24 mouse cellular contexts compared by ENCODE assay signal in the genomic region with DNA sequence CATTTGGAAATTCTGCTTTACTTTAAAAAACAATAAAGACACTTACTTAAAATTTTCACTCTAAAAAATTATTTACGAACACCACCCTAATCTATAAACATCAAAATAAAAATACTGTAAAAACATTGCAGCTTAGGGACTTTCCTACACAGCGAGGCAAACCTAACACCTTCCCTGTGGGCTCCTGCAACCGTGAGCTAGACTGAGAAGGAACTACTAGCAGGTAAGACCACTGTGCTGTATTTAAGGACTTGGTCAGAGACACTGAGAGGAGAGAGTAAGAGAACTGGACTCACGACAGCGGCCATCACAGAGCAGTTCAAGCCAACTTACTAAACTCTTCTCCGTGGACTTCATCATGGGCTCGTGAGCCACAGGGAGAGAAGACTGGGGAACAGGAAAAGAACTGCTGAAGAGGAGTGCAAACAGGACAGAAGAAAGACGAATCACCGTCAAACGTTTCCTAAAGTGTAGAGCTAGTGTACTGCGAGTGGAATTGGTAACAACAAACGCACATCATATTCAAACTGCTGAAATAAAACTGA.
DNase-seq lines count a peak whose midpoint lies in the region; ATAC-seq lines count a peak whose summit lies in the region.
"Had no signal": no experiment of that assay in that cellular context is flagged by ENCODE, and none has a peak within 500 bp of the region (broad histone marks: within the 10 kb centered on the region; RNA-seq: fewer than 3 reads in every experiment).

No protein-coding gene starts in this region.

- H3K4me3 ChIP-seq in heart, embryonic 10.5 days: no peak overlapping the region
- no peak overlapping the region for H3K4me3 ChIP-seq in neural tube, embryonic 15.5 days (replicated peaks)
- H3K4me3 ChIP-seq: embryonic facial prominence, embryonic 15.5 days; heart, embryonic 13.5 days; hindbrain, embryonic 12.5 days; limb, embryonic 10.5 days; midbrain, embryonic 13.5 days; neural tube, embryonic 12.5 days; stomach, embryonic 15.5 days had no signal

- H3K27ac ChIP-seq in heart, embryonic 10.5 days: no peak overlapping the region
- H3K27ac ChIP-seq in neural tube, embryonic 15.5 days (replicated peaks): no peak overlapping the region
- H3K27ac ChIP-seq: embryonic facial prominence, embryonic 15.5 days; heart, embryonic 13.5 days; hindbrain, embryonic 12.5 days; limb, embryonic 10.5 days; midbrain, embryonic 13.5 days; neural tube, embryonic 12.5 days; stomach, embryonic 15.5 days had no signal

- peak; percentile 55 for DNase-seq in heart, adult 11 months
- no peak for DNase-seq in heart, embryonic 10.5 days (ENCODE audit: low spot score)
- DNase-seq in thymus, postnatal 25 days: peak; percentile 23
- no peak for DNase-seq in thymus, adult 18-20 months
- peak; percentile 39 for DNase-seq in splenic B cell, adult 2 months (ENCODE audit: low read depth, low spot score)
- DNase-seq in urinary bladder, postnatal 36 days (ENCODE audit: low spot score in 2 of 2): no peak
- DNase-seq: adrenal gland, postnatal 25 days; cerebellum, adult 9-10 months; gastrocnemius, postnatal 10 days; heart, postnatal 14 days; liver; liver, postnatal 0 days; right cerebral cortex, adult 18-20 months had no signal

- H3K9me3 ChIP-seq in heart, embryonic 10.5 days: no peaks in the 10 kb centered on the region
- H3K9me3 ChIP-seq in neural tube, embryonic 15.5 days (replicated peaks): no peaks in the 10 kb centered on the region
- H3K9me3 ChIP-seq: embryonic facial prominence, embryonic 15.5 days; heart, embryonic 13.5 days; hindbrain, embryonic 12.5 days; limb, embryonic 10.5 days; midbrain, embryonic 13.5 days; neural tube, embryonic 12.5 days; stomach, embryonic 15.5 days had no signal

- peak; percentile 7 for ATAC-seq in inflammation-experienced regulatory T-cells, adult 6 months
- ATAC-seq in neural tube, embryonic 15.5 days (ENCODE audit: low FRiP score): no peak
- ATAC-seq: forebrain, embryonic 14.5 days; liver, postnatal 0 days; lung, postnatal 0 days; midbrain, embryonic 13.5 days had no signal

- H3K4me2 ChIP-seq in neural tube, embryonic 15.5 days: no peak overlapping the region
- H3K4me2 ChIP-seq: embryonic facial prominence, embryonic 15.5 days; heart, embryonic 13.5 days; hindbrain, embryonic 12.5 days; midbrain, embryonic 13.5 days; neural tube, embryonic 12.5 days; stomach, embryonic 15.5 days had no signal

- WGBS in heart, embryonic 10.5 days: 89% methylated on average over 12 of the region's 12 CpGs
- WGBS in neural tube, embryonic 15.5 days: 94% methylated on average over 12 of the region's 12 CpGs

- H3K4me1 ChIP-seq in heart, embryonic 10.5 days: 0 out of 2 replicates have a peak, but pooled peaks cover 14% of the 10 kb centered on the region
- no peaks in the 10 kb centered on the region for H3K4me1 ChIP-seq in neural tube, embryonic 15.5 days

- no peaks in the 10 kb centered on the region for H3K27me3 ChIP-seq in heart, embryonic 10.5 days (ENCODE audit: insufficient read depth, poor library complexity, severe bottlenecking)
- H3K27me3 ChIP-seq in splenic B cell, adult 2 months (ENCODE audit: control insufficient read depth, insufficient read depth, low read length, poor library complexity, severe bottlenecking): no peaks in the 10 kb centered on the region
- no peaks in the 10 kb centered on the region for H3K27me3 ChIP-seq in neural tube, embryonic 15.5 days (replicated peaks)
- H3K27me3 ChIP-seq: embryonic facial prominence, embryonic 15.5 days; heart, embryonic 13.5 days; hindbrain, embryonic 12.5 days; midbrain, embryonic 13.5 days; neural tube, embryonic 12.5 days; stomach, embryonic 15.5 days had no signal

- no peaks in the 10 kb centered on the region for H3K36me3 ChIP-seq in heart, embryonic 10.5 days
- no peaks in the 10 kb centered on the region for H3K36me3 ChIP-seq in splenic B cell, adult 2 months (ENCODE audit: control insufficient read depth, insufficient read depth, low read length, poor library complexity, severe bottlenecking)
- H3K36me3 ChIP-seq in neural tube, embryonic 15.5 days: no peaks in the 10 kb centered on the region
- H3K36me3 ChIP-seq: embryonic facial prominence, embryonic 15.5 days; heart, embryonic 13.5 days; hindbrain, embryonic 12.5 days; limb, embryonic 10.5 days; midbrain, embryonic 13.5 days; neural tube, embryonic 12.5 days; stomach, embryonic 15.5 days had no signal

- no peak overlapping the region for H3K9ac ChIP-seq in neural tube, embryonic 15.5 days (replicated peaks)
- H3K9ac ChIP-seq: embryonic facial prominence, embryonic 15.5 days; heart, embryonic 13.5 days; hindbrain, embryonic 12.5 days; liver, postnatal 0 days; midbrain, embryonic 13.5 days; neural tube, embryonic 12.5 days; stomach, embryonic 15.5 days had no signal

Comparison
In these comparisons a context has a peak if more than half of its experiments do, and no peak if none do; other contexts are left out.
1. DNase-seq: peak in heart, adult 11 months (single experiment), thymus, postnatal 25 days (single experiment) and splenic B cell, adult 2 months (single experiment); none in heart, embryonic 10.5 days (single experiment), thymus, adult 18-20 months (0 of 2) and urinary bladder, postnatal 36 days (0 of 2).